Mouse (Mus musculus) hindlimb bud, embryonic 11.5 days (tissue): ENCODE measurements around the gene Trp53rkb.
"Not testable (repeated sequence)": the region's sequence is repeated elsewhere in the genome, so short reads cannot be mapped to it uniquely, and the experiment has no call there.

Source experiments
- DNase-seq: peaks from one replicate; pipeline ENCODE4 v3.0.0-alpha.2; 2012; ENCODE audit warnings: low read depth, low spot score; ENCODE audit errors: extremely low spot score

Gene Trp53rkb

GRCm38 (mm10) chr2:166792355-166792754 lies at the start of gene Trp53rkb:
TSS of gene Trp53rkb (plus strand) at chr2:166792531.
- no peak for DNase-seq

- no peak for DNase-seq
Observed at GRCm38 (mm10) chr2:166743504-166743903, 48.8 kb upstream of the Trp53rkb start.

GRCm38 (mm10) chr2:166744433-166744832 lies 47.9 kb upstream of the Trp53rkb start:
- no peak for DNase-seq

GRCm38 (mm10) chr2:166745849-166746248 lies 46.5 kb upstream of the Trp53rkb start:
- DNase-seq = no peak

- DNase-seq = not testable (repeated sequence)
Observed at GRCm38 (mm10) chr2:166746261-166746913, 45.9 kb upstream of the Trp53rkb start.

- no peak for DNase-seq
Observed at GRCm38 (mm10) chr2:166750620-166751191, 41.6 kb upstream of the Trp53rkb start.

- DNase-seq = no peak
Observed at GRCm38 (mm10) chr2:166754194-166754593, 38.1 kb upstream of the Trp53rkb start.

GRCm38 (mm10) chr2:166754760-166755159 lies 37.6 kb upstream of the Trp53rkb start:
- DNase-seq = no peak

GRCm38 (mm10) chr2:166757969-166758368 lies 34.4 kb upstream of the Trp53rkb start:
- DNase-seq = no peak

- no peak for DNase-seq
Observed at GRCm38 (mm10) chr2:166764051-166764450, 28.3 kb upstream of the Trp53rkb start.

- DNase-seq = no peak
Observed at GRCm38 (mm10) chr2:166767591-166767990, 24.7 kb upstream of the Trp53rkb start.

- DNase-seq = no peak
Observed at GRCm38 (mm10) chr2:166771396-166771795, 20.9 kb upstream of the Trp53rkb start.

- no peak for DNase-seq
Observed at GRCm38 (mm10) chr2:166773587-166773986, 18.7 kb upstream of the Trp53rkb start.

GRCm38 (mm10) chr2:166774275-166774674 lies 18.1 kb upstream of the Trp53rkb start:
- DNase-seq = no peak

GRCm38 (mm10) chr2:166775357-166775893 lies 16.9 kb upstream of the Trp53rkb start:
- DNase-seq = no peak

- no peak for DNase-seq
Observed at GRCm38 (mm10) chr2:166776272-166776671, 16.1 kb upstream of the Trp53rkb start.

GRCm38 (mm10) chr2:166779956-166780355 lies 12.4 kb upstream of the Trp53rkb start:
- DNase-seq = no peak

GRCm38 (mm10) chr2:166780980-166781578 lies 11.3 kb upstream of the Trp53rkb start:
- no peak for DNase-seq

GRCm38 (mm10) chr2:166784376-166784775 lies 8.0 kb upstream of the Trp53rkb start:
- no peak for DNase-seq

- peak; percentile 81 for DNase-seq
Observed at GRCm38 (mm10) chr2:166786353-166787004, 5.9 kb upstream of the Trp53rkb start.

- DNase-seq = no peak
Observed at GRCm38 (mm10) chr2:166791738-166792137, 593 bp upstream of the Trp53rkb start.
